Mouse (Mus musculus): ENCODE data around the gene Gm21760.
"Not testable (repeated sequence)": the region's sequence is repeated elsewhere in the genome, so short reads cannot be mapped to it uniquely, and the experiment has no call there.

Gm21760 gene

GRCm38 (mm10) chrY:80133479-80133878, at the start of gene Gm21760:
Gene Gm21760, plus strand, starts transcription at chrY:80133779.
- DNase-seq = not testable (repeated sequence)
